Mouse (Mus musculus) MEL (cell line): ENCODE measurements around the gene Eif2b3. TPM values are rescaled to one million over a fixed set of nuclear protein-coding genes. Genes with fewer than 3 reads are reported as not detected.

ENCODE experiments used
- DNase-seq: peaks from one replicate; pipeline ENCODE4 v3.0.0; 2011; ENCODE audit warnings: low read depth, low spot score
- H3K27ac ChIP-seq: 2 replicates; pipeline ENCODE4 v1.5.1; 2012; ENCODE audit warnings: low read depth, mild to moderate bottlenecking, control low read depth, low read length, moderate library complexity; ENCODE audit not compliant: control insufficient read depth
- H3K27me3 ChIP-seq, 2 experiments: fragments of 150-350 bp in 1 of 2; sonication (generic) in 1 of 2; 2 replicates each; pipeline ENCODE4 v1.6.1; 2012; ENCODE audit warnings: low read length in 2 of 2, mild to moderate bottlenecking in 2 of 2, improper control_type of control experiment in 1 of 2, moderate library complexity in 1 of 2; ENCODE audit not compliant: insufficient read depth in 2 of 2, control insufficient read depth in 1 of 2
- H3K36me3 ChIP-seq, 2 experiments: 2 replicates each; pipeline ENCODE4 v1.6.1; 2012 to 2014; ENCODE audit warnings: low read length in 2 of 2, improper control_type of control experiment in 1 of 2, inconsistent platforms in 1 of 2, mild to moderate bottlenecking in 1 of 2; ENCODE audit not compliant: insufficient read depth in 2 of 2, control insufficient read depth in 1 of 2
- H3K4me1 ChIP-seq, 2 experiments: fragments of 150-350 bp in 1 of 2; sonication (generic) in 1 of 2; 2 replicates each; pipeline ENCODE4 v1.6.1; 2012; ENCODE audit warnings: low read length in 2 of 2, improper control_type of control experiment in 1 of 2, mild to moderate bottlenecking in 1 of 2; ENCODE audit not compliant: insufficient read depth in 2 of 2, control insufficient read depth in 1 of 2
- H3K4me3 ChIP-seq, 2 experiments: fragments of 150-350 bp in 1 of 2; sonication (generic) in 1 of 2; 2 replicates each; pipeline ENCODE4 v1.5.1; 2012; ENCODE audit warnings: low read depth in 2 of 2, low read length in 2 of 2, mild to moderate bottlenecking in 2 of 2, moderate library complexity in 2 of 2, control low read depth in 1 of 2, improper control_type of control experiment in 1 of 2; ENCODE audit not compliant: control insufficient read depth in 1 of 2, insufficient read depth in 1 of 2
- H3K79me2 ChIP-seq: 2 replicates; pipeline ENCODE4 v1.6.1; 2012; ENCODE audit warnings: mild to moderate bottlenecking, low read length, moderate library complexity; ENCODE audit not compliant: control insufficient read depth, poor library complexity, insufficient read depth
- H3K9ac ChIP-seq: 2 replicates; pipeline ENCODE4 v1.6.1; 2012; ENCODE audit warnings: low read depth, mild to moderate bottlenecking, control low read depth, low read length, moderate library complexity; ENCODE audit not compliant: control insufficient read depth, poor library complexity, severe bottlenecking
- H3K9me3 ChIP-seq: fragments of 150-350 bp; sonication (generic); replicated peaks from 2 replicates; pipeline ENCODE4 v1.6.1; 2012; ENCODE audit warnings: mild to moderate bottlenecking, low read length, improper control_type of control experiment, moderate library complexity; ENCODE audit not compliant: insufficient read depth
- BHLHE40 ChIP-seq: IDR thresholded peaks from 2 replicates; pipeline ENCODE4 v1.6.1; 2012; ENCODE audit warnings: low read depth, mild to moderate bottlenecking, inconsistent platforms, low read length, improper control_type of control experiment, borderline replicate concordance
- CHD1 ChIP-seq: IDR thresholded peaks from 2 replicates; pipeline ENCODE4 v1.6.1; 2012; ENCODE audit warnings: low read depth, mild to moderate bottlenecking, inconsistent platforms, low read length, improper control_type of control experiment
- E2F4 ChIP-seq: IDR thresholded peaks from 2 replicates; pipeline ENCODE4 v1.6.1; 2011; ENCODE audit warnings: low read depth, low read length, improper control_type of control experiment, borderline replicate concordance
- ELF1 ChIP-seq: IDR thresholded peaks from 2 replicates; pipeline ENCODE4 v1.6.1; 2014; ENCODE audit warnings: low read depth, mild to moderate bottlenecking, inconsistent platforms, low read length, improper control_type of control experiment, moderate library complexity
- EP300 ChIP-seq, 2 experiments: IDR thresholded peaks; 2 replicates each; pipeline ENCODE4 v1.6.1; 2011; ENCODE audit warnings: improper control_type of control experiment in 2 of 2, low read length in 2 of 2, low read depth in 1 of 2, mild to moderate bottlenecking in 1 of 2
- ETS1 ChIP-seq: IDR thresholded peaks from 2 replicates; pipeline ENCODE4 v1.6.1; 2012; ENCODE audit warnings: low read depth, mild to moderate bottlenecking, inconsistent platforms, low read length, improper control_type of control experiment, moderate library complexity
- GABPA ChIP-seq: IDR thresholded peaks from 2 replicates; pipeline ENCODE4 v1.6.1; 2012; ENCODE audit warnings: low read depth, mild to moderate bottlenecking, inconsistent platforms, low read length, improper control_type of control experiment, moderate library complexity
- JUND ChIP-seq: IDR thresholded peaks from 2 replicates; pipeline ENCODE4 v1.6.1; 2011; ENCODE audit warnings: low read depth, mild to moderate bottlenecking, improper control_type of control experiment, low read length
- MAX ChIP-seq: IDR thresholded peaks from 2 replicates; pipeline ENCODE4 v1.6.1; 2011; ENCODE audit warnings: low read length, improper control_type of control experiment
- MAZ ChIP-seq: IDR thresholded peaks from 2 replicates; pipeline ENCODE4 v1.6.1; 2012; ENCODE audit warnings: low read depth, mild to moderate bottlenecking, inconsistent platforms, low read length, improper control_type of control experiment
- MEF2A ChIP-seq: IDR thresholded peaks from 2 replicates; pipeline ENCODE4 v1.6.1; 2014; ENCODE audit warnings: low read depth, mild to moderate bottlenecking, inconsistent platforms, low read length, improper control_type of control experiment; ENCODE audit not compliant: poor library complexity, insufficient replicate concordance, severe bottlenecking; ENCODE audit errors: extremely low read depth
- MYB ChIP-seq: IDR thresholded peaks from 2 replicates; pipeline ENCODE4 v1.6.1; 2011; ENCODE audit warnings: mild to moderate bottlenecking, low read depth, low read length, improper control_type of control experiment
- MYC ChIP-seq: IDR thresholded peaks from 2 replicates; pipeline ENCODE4 v1.6.1; 2011; ENCODE audit warnings: low read depth, mild to moderate bottlenecking, low read length, improper control_type of control experiment, moderate library complexity
- NELFE ChIP-seq: IDR thresholded peaks from 2 replicates; pipeline ENCODE4 v1.6.1; 2011; ENCODE audit warnings: low read depth, low read length, improper control_type of control experiment
- POLR2AphosphoS2 ChIP-seq: IDR thresholded peaks from 2 replicates; pipeline ENCODE4 v1.6.1; 2011; ENCODE audit warnings: low read length, improper control_type of control experiment
- RAD21 ChIP-seq: IDR thresholded peaks from 2 replicates; pipeline ENCODE4 v1.6.1; 2011; ENCODE audit warnings: mild to moderate bottlenecking, low read depth, low read length, improper control_type of control experiment
- RCOR1 ChIP-seq: IDR thresholded peaks from 2 replicates; pipeline ENCODE4 v1.6.1; 2012; ENCODE audit warnings: low read depth, mild to moderate bottlenecking, inconsistent platforms, low read length, improper control_type of control experiment
- SIN3A ChIP-seq: IDR thresholded peaks from 2 replicates; pipeline ENCODE4 v1.6.1; 2012; ENCODE audit warnings: low read length, improper control_type of control experiment, inconsistent platforms
- SMC3 ChIP-seq: IDR thresholded peaks from 2 replicates; pipeline ENCODE4 v1.6.1; 2011; ENCODE audit warnings: low read depth, low read length, improper control_type of control experiment
- TBP ChIP-seq: IDR thresholded peaks from 2 replicates; pipeline ENCODE4 v1.8.0; 2011; ENCODE audit warnings: low read depth, low read length, improper control_type of control experiment
- UBTF ChIP-seq: IDR thresholded peaks from 2 replicates; pipeline ENCODE4 v1.6.1; 2012; ENCODE audit warnings: low read depth, mild to moderate bottlenecking, inconsistent platforms, low read length, improper control_type of control experiment, moderate library complexity, borderline replicate concordance; ENCODE audit not compliant: insufficient read depth
- USF2 ChIP-seq, 2 experiments: IDR thresholded peaks; 2 replicates each; pipeline ENCODE4 v1.6.1; 2011 to 2012; ENCODE audit warnings: improper control_type of control experiment in 2 of 2, low read length in 2 of 2, borderline replicate concordance in 1 of 2, inconsistent platforms in 1 of 2, low read depth in 1 of 2, mild to moderate bottlenecking in 1 of 2; ENCODE audit not compliant: insufficient read depth in 1 of 2
- polyA plus RNA-seq, 2 experiments: library from polyadenylated mRNA; stranded (reverse) in 1 of 2; unstranded in 1 of 2; fragments of >175 nt in 1 of 2; fragments of >200 nt in 1 of 2; gene quantifications; 2 replicates each; pipeline versions ENCODE4 v1.2.1 to v1.2.4; 2012; ENCODE audit warnings: low replicate concordance in 2 of 2, low read depth in 1 of 2; ENCODE audit not compliant: insufficient read length in 2 of 2, insufficient read depth in 1 of 2, missing spikeins in 1 of 2
- total RNA-seq: library from RNA; depleted of rRNA; stranded (reverse); fragments of 300-350 nt; gene quantifications from 2 replicates; pipeline ENCODE4 v1.2.3, GENCODE M21; 2012

The Eif2b3 gene
- total and polyA plus RNA-seq, 3 experiments = 77.5 to 79.3 TPM; not detected in 1

DNA sequence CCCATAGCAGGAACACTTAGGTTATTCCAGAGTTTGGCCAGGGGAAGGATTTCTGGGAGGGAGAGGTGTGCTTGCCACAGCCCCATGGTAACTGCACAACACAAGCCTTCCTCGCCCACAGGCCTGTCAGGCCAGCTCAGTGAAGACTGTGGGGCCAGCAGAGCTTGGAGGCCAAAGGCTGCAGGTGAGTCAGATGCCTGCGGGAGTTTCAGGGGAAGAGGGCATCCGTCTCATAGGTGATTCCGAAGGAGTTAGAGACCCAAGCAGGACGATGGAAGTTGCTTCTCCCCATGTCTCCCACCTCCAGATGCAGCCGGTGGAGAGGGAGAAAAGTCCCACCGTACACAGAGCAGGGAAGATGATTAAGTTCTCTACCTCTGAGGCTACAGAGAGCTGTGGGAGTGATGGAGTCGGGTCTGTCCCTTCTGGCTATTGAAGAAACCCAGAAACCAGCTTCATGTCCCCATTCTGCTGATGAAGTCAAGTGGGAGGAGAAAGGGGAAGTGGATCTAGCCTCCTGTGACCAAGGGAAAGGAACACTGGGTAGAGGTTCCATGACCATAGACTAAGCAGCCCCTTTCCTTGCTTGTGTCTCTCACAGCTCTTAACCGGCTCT lies 107.6 kb downstream of the Eif2b3 start, which contains the start of gene Tctex1d4:
TSS of gene Tctex1d4 (plus strand) at position 120 of the 616 bp plus-strand sequence.
- peaks cover 5 to 30% of the 10 kb centered on the region in 2 experiments for H3K4me1 ChIP-seq
- peak within 1 kb of the TSS; percentile 100 for H3K27ac ChIP-seq

DNA sequence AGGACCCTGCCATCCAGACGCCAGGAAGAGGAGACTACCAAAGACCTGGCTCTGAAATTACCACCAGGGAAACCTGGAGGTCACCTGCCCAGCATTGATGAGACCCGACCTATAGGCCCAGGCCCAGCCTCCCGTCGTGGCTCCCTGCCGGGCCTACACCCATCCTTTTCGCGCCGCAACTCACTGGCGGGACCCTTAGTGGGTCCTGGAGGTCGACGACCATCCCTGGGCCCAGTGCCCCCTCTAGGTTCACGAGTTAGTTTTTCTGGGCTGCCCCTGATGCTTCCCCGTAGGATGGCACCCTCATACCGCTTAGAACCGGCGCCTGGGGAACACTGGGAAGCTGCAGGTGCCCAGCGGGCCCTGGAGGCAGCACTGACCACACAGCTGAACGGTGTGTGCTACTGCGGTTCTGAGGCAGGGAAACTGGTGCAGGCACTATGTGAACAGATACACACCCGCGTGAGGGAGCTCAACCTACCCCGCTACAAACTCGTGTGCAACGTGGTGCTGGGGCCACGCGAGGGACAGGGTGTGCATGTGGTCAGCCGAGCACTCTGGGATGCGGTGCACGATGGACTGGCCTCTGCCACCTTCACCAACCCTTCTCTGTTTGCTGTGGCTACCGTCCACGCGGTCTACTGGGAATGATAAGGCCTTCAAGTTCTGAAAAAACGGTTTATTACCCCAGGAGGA lies 108.9 kb downstream of the Eif2b3 start:
- no peak for DNase-seq
- no peak for TF ChIP-seq RAD21
- no peak overlapping the region for H3K9ac ChIP-seq
- H3K36me3 ChIP-seq = peaks cover 0 to 27% of the 10 kb centered on the region in 2 experiments; a peak in 2 of 4 replicates
- H3K79me2 ChIP-seq = peaks cover 2% of the 10 kb centered on the region
- no peak overlapping the region for H3K27ac ChIP-seq
- H3K9me3 ChIP-seq = no peaks in the 10 kb centered on the region
- H3K27me3 ChIP-seq = no peaks in the 10 kb centered on the region
- peaks cover 7 to 34% of the 10 kb centered on the region in 2 experiments for H3K4me1 ChIP-seq
- H3K4me3 ChIP-seq = no peak overlapping the region

More for the DNA sequence above, 107.6 kb downstream of the Eif2b3 start, which contains the start of gene Tctex1d4:
- peak; percentile 68 for DNase-seq
- peak within 1 kb of the TSS; percentile 7 to 20; a peak in 3 of 4 replicates for H3K4me3 ChIP-seq
- H3K9ac ChIP-seq = peak within 1 kb of the TSS; percentile 83
- TF ChIP-seq POLR2AphosphoS2 (no peak), E2F4 (no peak), UBTF (no peak), CHD1 (no peak), MEF2A (no peak), ETS1 (no peak), ELF1 (no peak), GABPA (no peak), JUND (no peak), SIN3A (no peak)
- TF ChIP-seq, all 39 proteins: peak for 0
- Histone ChIP-seq H3K9me3 (no peaks in the 10 kb centered on the region), H3K27me3 (no peaks in the 10 kb centered on the region), H3K79me2 (no peaks in the 10 kb centered on the region; the same call in 1 of the 2 replicates), H3K36me3 (peaks cover 0 to 27% of the 10 kb centered on the region in 2 experiments; a peak in 2 of 4 replicates)

DNA sequence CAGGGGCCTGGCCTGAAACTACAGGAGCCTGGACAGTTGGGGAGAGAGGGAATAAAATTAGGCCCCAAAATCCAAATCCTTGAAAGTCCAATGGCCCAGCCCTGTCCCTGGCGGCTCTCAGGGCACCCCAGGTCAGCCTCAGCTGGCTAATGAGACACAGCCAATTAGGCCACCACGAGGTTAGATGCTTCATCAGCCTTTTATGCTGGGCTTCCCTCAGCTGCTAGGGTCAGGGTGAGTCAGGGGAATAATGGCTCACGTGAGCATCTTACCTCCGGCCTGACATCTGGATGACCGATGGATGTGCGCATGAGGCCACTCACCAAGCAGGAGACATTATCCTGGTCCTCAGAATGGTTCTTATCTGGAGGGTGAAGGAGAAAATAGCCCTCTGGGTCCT lies 111.6 kb downstream of the Eif2b3 start:
- DNase-seq = no peak
- H3K27me3 ChIP-seq = no peaks in the 10 kb centered on the region
- no peak overlapping the region for H3K9ac ChIP-seq
- no peak overlapping the region for H3K27ac ChIP-seq
- H3K9me3 ChIP-seq = no peaks in the 10 kb centered on the region
- H3K79me2 ChIP-seq = peaks cover 9% of the 10 kb centered on the region
- H3K4me3 ChIP-seq = no peak overlapping the region
- peaks cover 5 to 27% of the 10 kb centered on the region in 2 experiments for H3K4me1 ChIP-seq
- H3K36me3 ChIP-seq = peaks cover 0 to 10% of the 10 kb centered on the region in 2 experiments; a peak in 2 of 4 replicates
- no peak for TF ChIP-seq TBP
- TF ChIP-seq MYB = no peak
- TF ChIP-seq MAX = no peak
- no peak for TF ChIP-seq MAZ
- no peak for TF ChIP-seq POLR2AphosphoS2
- TF ChIP-seq RCOR1 = no peak
- no peak for TF ChIP-seq SMC3
- TF ChIP-seq BHLHE40 = no peak
- TF ChIP-seq USF2 (IDR thresholded peaks at IDR 0.05; ENCODE audit: borderline replicate concordance in 1 of 2, insufficient read depth in 1 of 2, low read depth in 1 of 2, low read length in 2 of 2) = no peak
- no peak for TF ChIP-seq ELF1
- TF ChIP-seq GABPA = no peak
- no peak for TF ChIP-seq UBTF
- no peak for TF ChIP-seq NELFE
- TF ChIP-seq CHD1 = no peak
- TF ChIP-seq E2F4 = no peak
- TF ChIP-seq EP300 (IDR thresholded peaks at IDR 0.05; ENCODE audit: low read depth in 1 of 2, low read length in 2 of 2) = no peak
- TF ChIP-seq ETS1 = no peak
- TF ChIP-seq MYC = no peak
